ENCODE assay signal across 8 mouse cellular contexts in the genomic region with DNA sequence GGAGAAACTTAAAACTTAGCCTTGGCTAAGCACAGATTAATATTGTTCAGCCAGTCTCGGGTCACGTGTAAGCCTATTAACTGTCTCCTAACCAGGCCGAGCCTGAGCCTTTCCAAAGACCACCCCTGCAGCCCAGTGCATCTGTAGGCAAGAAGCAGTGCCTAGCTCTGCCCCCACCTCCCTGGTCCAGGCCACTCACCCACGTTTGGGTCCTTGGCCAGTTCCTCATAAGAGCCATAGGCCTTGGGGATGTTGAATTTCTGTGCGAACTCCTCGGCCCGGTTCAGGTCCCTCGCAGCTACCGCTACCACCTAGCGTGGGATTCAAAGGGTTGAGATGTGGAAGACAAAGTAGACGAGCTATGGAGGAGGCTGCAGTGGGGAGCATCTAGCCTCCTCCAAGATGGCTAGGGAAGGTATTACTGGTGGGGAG. TPM values are rescaled to one million over a fixed set of nuclear protein-coding genes. Genes with fewer than 3 reads are reported as not detected.
DNase-seq lines count a peak whose midpoint lies in the region; ATAC-seq and TF ChIP-seq lines count a peak whose summit lies in the region.

No protein-coding gene starts in this region.

- TF ChIP-seq POLR2A in olfactory bulb, adult 2 months (IDR thresholded peaks at IDR 0.05; ENCODE audit: insufficient read depth, low read depth, low read length), result no peak

- H3K4me3 ChIP-seq in heart, postnatal 0 days (ENCODE audit: low read depth, low read length), result peak overlapping the region; percentile 49
- peak overlapping the region; percentile 42 for H3K4me3 ChIP-seq in embryonic facial prominence, embryonic 12.5 days
- H3K4me3 ChIP-seq in limb, embryonic 12.5 days (replicated peaks), result peak overlapping the region; percentile 44
- peak overlapping the region; percentile 9; the same call in 1 of the 2 replicates for H3K4me3 ChIP-seq in olfactory bulb, adult 2 months (ENCODE audit: insufficient read depth, low read depth, low read length)

- H3K9me3 ChIP-seq in heart, postnatal 0 days (replicated peaks; ENCODE audit: control insufficient read depth, low read length), result no peaks in the 10 kb centered on the region
- H3K9me3 ChIP-seq in embryonic facial prominence, embryonic 12.5 days, result no peaks in the 10 kb centered on the region
- no peaks in the 10 kb centered on the region for H3K9me3 ChIP-seq in limb, embryonic 12.5 days

- TF ChIP-seq EP300 in heart, postnatal 0 days (IDR thresholded peaks at IDR 0.05; ENCODE audit: low read depth), result no peak

- peak overlapping the region; percentile 69 for H3K4me2 ChIP-seq in heart, postnatal 0 days (ENCODE audit: low read depth, low read length)
- peak overlapping the region; percentile 61 for H3K4me2 ChIP-seq in embryonic facial prominence, embryonic 12.5 days (replicated peaks)
- H3K4me2 ChIP-seq in limb, embryonic 12.5 days, result peak overlapping the region; percentile 73

- H3K9ac ChIP-seq in heart, postnatal 0 days (replicated peaks; ENCODE audit: low read depth, low read length), result no peak overlapping the region
- H3K9ac ChIP-seq in embryonic facial prominence, embryonic 12.5 days, result peak overlapping the region; percentile 53; the same call in 1 of the 2 replicates
- peak overlapping the region; percentile 61; the same call in 1 of the 2 replicates for H3K9ac ChIP-seq in limb, embryonic 12.5 days (replicated peaks)

- no peak overlapping the region for H3K27ac ChIP-seq in heart, postnatal 0 days (ENCODE audit: low read depth)
- H3K27ac ChIP-seq in embryonic facial prominence, embryonic 12.5 days, result peak overlapping the region; percentile 83
- H3K27ac ChIP-seq in limb, embryonic 12.5 days, result peak overlapping the region; percentile 74
- no peak overlapping the region for H3K27ac ChIP-seq in olfactory bulb, adult 2 months (ENCODE audit: insufficient read depth, low read depth, low read length)

- peaks cover under 1% of the 10 kb centered on the region for H3K36me3 ChIP-seq in heart, postnatal 0 days (replicated peaks; ENCODE audit: control insufficient read depth, insufficient read depth, low read length)
- H3K36me3 ChIP-seq in embryonic facial prominence, embryonic 12.5 days, result peaks cover 10% of the 10 kb centered on the region
- H3K36me3 ChIP-seq in limb, embryonic 12.5 days, result peaks cover 10% of the 10 kb centered on the region

- no peak for DNase-seq in heart, postnatal 0 days (ENCODE audit: low spot score)
- DNase-seq in heart, adult 8-10 months (ENCODE audit: low spot score), result no peak
- no peak for DNase-seq in urinary bladder, postnatal 10 days (ENCODE audit: low spot score)
- no peak for DNase-seq in layer of hippocampus, postnatal 25 days (ENCODE audit: extremely low spot score in 1 of 2, low spot score in 1 of 2)
- DNase-seq in urinary bladder, postnatal 25 days (ENCODE audit: low spot score), result no peak

- no peak for ATAC-seq in heart, postnatal 0 days (ENCODE audit: insufficient read depth, low read depth)
- ATAC-seq in embryonic facial prominence, embryonic 12.5 days (ENCODE audit: insufficient number of reproducible peaks, insufficient read depth, low FRiP score, low TSS enrichment), result 0 out of 2 replicates have a peak, but pooled peaks have one; percentile 18
- ATAC-seq in limb, embryonic 12.5 days (ENCODE audit: insufficient number of reproducible peaks, insufficient read depth, low FRiP score, low TSS enrichment, low read depth), result peak; percentile 64; the same call in 1 of the 2 replicates

- H3K4me1 ChIP-seq in heart, postnatal 0 days (ENCODE audit: control insufficient read depth, insufficient read depth), result peaks cover 7% of the 10 kb centered on the region; the same call in 1 of the 2 replicates
- H3K4me1 ChIP-seq in embryonic facial prominence, embryonic 12.5 days, result peaks cover 10% of the 10 kb centered on the region
- peaks cover 27% of the 10 kb centered on the region for H3K4me1 ChIP-seq in limb, embryonic 12.5 days (replicated peaks)
- peaks cover 23% of the 10 kb centered on the region for H3K4me1 ChIP-seq in olfactory bulb, adult 2 months (ENCODE audit: control insufficient read depth, insufficient read depth, low read length)

- no peaks in the 10 kb centered on the region for H3K27me3 ChIP-seq in heart, postnatal 0 days (ENCODE audit: control insufficient read depth, insufficient read depth, low read length)
- H3K27me3 ChIP-seq in embryonic facial prominence, embryonic 12.5 days, result no peaks in the 10 kb centered on the region
- no peaks in the 10 kb centered on the region for H3K27me3 ChIP-seq in limb, embryonic 12.5 days

- 57% methylated on average over 11 of the region's 11 CpGs for WGBS in heart, postnatal 0 days
- 22% methylated on average over 11 of the region's 11 CpGs for WGBS in embryonic facial prominence, embryonic 12.5 days
- 27% methylated on average over 11 of the region's 11 CpGs for WGBS in limb, embryonic 12.5 days
- WGBS in olfactory bulb, adult 2 months, result 40% methylated on average over 11 of the region's 11 CpGs

- no peak for TF ChIP-seq CTCF in heart, postnatal 0 days (IDR thresholded peaks at IDR 0.05; ENCODE audit: low read depth)
- no peak for TF ChIP-seq CTCF in olfactory bulb, adult 2 months (IDR thresholded peaks at IDR 0.05; ENCODE audit: insufficient read depth, low read depth, low read length)

RNA-seq across cellular contexts. Expression of gene Dhdh, which starts 0.7 kb away (rescaled TPM):
- 3.4 and 5.6 TPM in 2 replicates for total RNA-seq in heart, postnatal 0 days (2014; rRNA removed; ENCODE audit: low replicate concordance)
- polyA plus RNA-seq in heart, postnatal 0 days (2015; fragmentation: Nextera tagmentation; extraction: Ambion mirVana), result 5.1 and 5.3 TPM in 2 replicates
- 10 to 100 TPM; 10.2 to 12.8 (median 11.5) TPM for total RNA-seq in heart, adult 8-10 months (2022)
- polyA plus RNA-seq in embryonic facial prominence, embryonic 12.5 days (2016; fragmentation: Nextera tagmentation; extraction: Ambion mirVana), result 3.0 and 3.7 TPM in 2 replicates
- 3.2 and 3.3 TPM in 2 replicates for polyA plus RNA-seq in limb, embryonic 12.5 days (2016; fragmentation: Nextera tagmentation; extraction: Ambion mirVana)
- polyA plus RNA-seq in olfactory bulb, adult 2 months (2012; ENCODE audit: insufficient read depth, insufficient read length, low replicate concordance, missing spikeins), result not detected in 2 replicates
- total RNA-seq in layer of hippocampus, postnatal 25 days (2021), result 1 to 10 TPM; 3.1 to 5.7 TPM

RNA-seq across cellular contexts. Expression of gene Gm45808, which starts 1.3 kb away (rescaled TPM):
- 14.2 TPM in 1 of 2 replicates, not detected in the other for total RNA-seq in heart, postnatal 0 days (2014; rRNA removed; ENCODE audit: low replicate concordance)
- polyA plus RNA-seq in heart, postnatal 0 days (2015; fragmentation: Nextera tagmentation; extraction: Ambion mirVana), result 0.18 TPM in 1 of 2 replicates, not detected in the other
- 1 to 10 TPM; 3.8 to 8.5 (median 7.6) TPM for total RNA-seq in heart, adult 8-10 months (2022)
- polyA plus RNA-seq in embryonic facial prominence, embryonic 12.5 days (2016; fragmentation: Nextera tagmentation; extraction: Ambion mirVana), result not detected in 2 replicates
- polyA plus RNA-seq in limb, embryonic 12.5 days (2016; fragmentation: Nextera tagmentation; extraction: Ambion mirVana), result not detected in 2 replicates
- not detected in 2 replicates for polyA plus RNA-seq in olfactory bulb, adult 2 months (2012; ENCODE audit: insufficient read depth, insufficient read length, low replicate concordance, missing spikeins)
- total RNA-seq in layer of hippocampus, postnatal 25 days (2021), result 1 to 10 TPM in 1 of 2 experiments, under 1 TPM in 1; 0.63 to 1.1 TPM

RNA-seq across cellular contexts. Expression of gene Tulp2, which starts 6.2 kb away (rescaled TPM):
- total RNA-seq in heart, postnatal 0 days (2014; rRNA removed; ENCODE audit: low replicate concordance), result not detected in 2 replicates
- 0.15 and 0.20 TPM in 2 replicates for polyA plus RNA-seq in heart, postnatal 0 days (2015; fragmentation: Nextera tagmentation; extraction: Ambion mirVana)
- total RNA-seq in heart, adult 8-10 months (2022), result not detected
- 0.92 and 1.2 TPM in 2 replicates for polyA plus RNA-seq in embryonic facial prominence, embryonic 12.5 days (2016; fragmentation: Nextera tagmentation; extraction: Ambion mirVana)
- 1.4 TPM in 2 replicates for polyA plus RNA-seq in limb, embryonic 12.5 days (2016; fragmentation: Nextera tagmentation; extraction: Ambion mirVana)
- not detected in 2 replicates for polyA plus RNA-seq in olfactory bulb, adult 2 months (2012; ENCODE audit: insufficient read depth, insufficient read length, low replicate concordance, missing spikeins)
- total RNA-seq in layer of hippocampus, postnatal 25 days (2021), result not detected

RNA-seq across cellular contexts. Expression of gene Bax, which starts 21.2 kb away (rescaled TPM):
- 48.1 and 88.1 TPM in 2 replicates for total RNA-seq in heart, postnatal 0 days (2014; rRNA removed; ENCODE audit: low replicate concordance)
- polyA plus RNA-seq in heart, postnatal 0 days (2015; fragmentation: Nextera tagmentation; extraction: Ambion mirVana), result 99.2 and 101 TPM in 2 replicates
- 10 to 100 TPM; 24.3 to 26.9 (median 26.2) TPM for total RNA-seq in heart, adult 8-10 months (2022)
- polyA plus RNA-seq in embryonic facial prominence, embryonic 12.5 days (2016; fragmentation: Nextera tagmentation; extraction: Ambion mirVana), result 220 and 224 TPM in 2 replicates
- polyA plus RNA-seq in limb, embryonic 12.5 days (2016; fragmentation: Nextera tagmentation; extraction: Ambion mirVana), result 224 and 230 TPM in 2 replicates
- not detected in 2 replicates for polyA plus RNA-seq in olfactory bulb, adult 2 months (2012; ENCODE audit: insufficient read depth, insufficient read length, low replicate concordance, missing spikeins)
- 10 to 100 TPM; 81.6 to 82.1 TPM for total RNA-seq in layer of hippocampus, postnatal 25 days (2021)

RNA-seq across cellular contexts. Expression of gene Nucb1, which starts 22.3 kb away (rescaled TPM):
- total RNA-seq in heart, postnatal 0 days (2014; rRNA removed; ENCODE audit: low replicate concordance), result 78.4 and 107 TPM in 2 replicates
- 108 and 110 TPM in 2 replicates for polyA plus RNA-seq in heart, postnatal 0 days (2015; fragmentation: Nextera tagmentation; extraction: Ambion mirVana)
- total RNA-seq in heart, adult 8-10 months (2022), result 100 to 1,000 TPM; 130 to 149 (median 139) TPM
- 161 and 172 TPM in 2 replicates for polyA plus RNA-seq in embryonic facial prominence, embryonic 12.5 days (2016; fragmentation: Nextera tagmentation; extraction: Ambion mirVana)
- 149 and 160 TPM in 2 replicates for polyA plus RNA-seq in limb, embryonic 12.5 days (2016; fragmentation: Nextera tagmentation; extraction: Ambion mirVana)
- polyA plus RNA-seq in olfactory bulb, adult 2 months (2012; ENCODE audit: insufficient read depth, insufficient read length, low replicate concordance, missing spikeins), result not detected in 2 replicates
- total RNA-seq in layer of hippocampus, postnatal 25 days (2021), result 100 to 1,000 TPM; 102 to 105 TPM

Comparison
In these comparisons a context has a peak if more than half of its experiments do, and no peak if none do; other contexts are left out.
1. H3K27ac ChIP-seq: peak in embryonic facial prominence, embryonic 12.5 days (single experiment) and limb, embryonic 12.5 days (single experiment); none in heart, postnatal 0 days (single experiment) and olfactory bulb, adult 2 months (single experiment).
2. Peak in every context shown above with its lines, with median percentiles within 50 percentile points of each other: H3K4me2 ChIP-seq and H3K4me3 ChIP-seq.